Mouse (Mus musculus): ENCODE data around the gene Flnb. TPM values are rescaled to one million over a fixed set of nuclear protein-coding genes. Genes with fewer than 3 reads are reported as not detected.

The Flnb gene
- total RNA-seq, 2 experiments from 2014 or later: 9.2 to 11.6 TPM

- no peak for DNase-seq
These were observed 45.4 kb downstream of the Flnb start for GRCm38 (mm10) chr14:7863199-7863598.

- DNase-seq: no peak
These were observed 46.2 kb downstream of the Flnb start for GRCm38 (mm10) chr14:7863871-7864505.

GRCm38 (mm10) chr14:7864506-7864899 is 46.7 kb downstream of the Flnb start:
- no peak for DNase-seq

- DNase-seq: no peak
These were observed 49.5 kb downstream of the Flnb start for GRCm38 (mm10) chr14:7867224-7867623.

DNA sequence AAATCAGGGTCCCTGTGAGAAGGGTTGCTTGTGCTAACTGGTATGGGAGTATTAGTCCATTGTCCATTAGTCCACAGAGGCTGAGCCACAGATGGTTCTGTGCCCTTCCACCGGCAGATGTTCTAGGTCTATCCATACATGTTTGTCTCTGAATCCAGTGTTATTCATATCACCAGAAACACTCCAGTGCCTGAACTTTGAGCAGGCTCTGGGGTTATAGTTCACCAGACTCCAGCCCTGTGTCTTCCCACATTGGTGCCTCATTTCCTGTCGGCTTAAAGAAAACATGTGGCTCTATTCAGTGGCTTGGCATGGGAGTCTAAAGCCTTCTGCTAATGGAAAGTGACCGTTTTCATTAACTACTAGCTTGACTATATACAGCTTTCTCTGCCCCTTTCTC is 50.1 kb downstream of the Flnb start:
- DNase-seq: no peak

DNA sequence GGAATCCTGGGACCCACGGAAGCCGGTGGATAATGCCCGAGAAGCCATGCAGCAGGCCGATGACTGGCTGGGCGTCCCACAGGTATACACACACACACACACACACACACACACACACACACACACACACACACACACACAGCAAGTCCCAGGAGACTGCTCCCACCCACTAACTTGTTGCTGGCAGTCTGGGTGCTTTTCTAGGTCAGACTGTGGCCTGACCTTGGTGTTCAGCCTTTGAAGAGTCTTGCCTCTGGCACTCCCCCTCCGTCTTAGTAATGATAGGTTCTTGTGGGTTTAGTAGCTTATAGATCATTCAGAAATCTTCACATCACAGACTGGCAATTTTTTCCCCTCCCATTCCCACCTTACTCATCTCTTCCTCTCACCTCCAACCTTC is 52.0 kb downstream of the Flnb start:
- DNase-seq: no peak

- no peak for DNase-seq
These were observed 55.8 kb downstream of the Flnb start for GRCm38 (mm10) chr14:7873552-7873951.

DNA sequence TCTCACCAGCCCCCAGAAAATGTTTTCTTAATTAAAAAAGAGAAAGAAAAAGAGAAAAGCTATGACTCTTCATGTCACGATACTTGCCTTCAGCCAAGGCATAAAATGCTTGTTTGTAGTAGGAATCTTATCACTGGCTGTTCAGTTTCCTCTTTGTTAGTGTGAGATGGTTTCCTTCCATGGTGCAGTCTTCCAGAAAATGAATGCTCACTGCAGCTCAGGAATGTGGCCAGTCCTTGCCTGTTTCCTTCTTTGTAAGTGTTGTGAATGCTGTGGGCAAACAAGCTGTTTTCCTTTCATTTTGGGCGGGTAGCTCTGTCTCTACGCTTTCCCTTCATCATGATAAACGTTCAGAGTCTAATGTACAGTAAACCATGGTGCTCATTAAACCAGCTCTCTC is 56.7 kb downstream of the Flnb start:
- no peak for DNase-seq

GRCm38 (mm10) chr14:7877957-7878356 is 60.2 kb downstream of the Flnb start:
- DNase-seq: no peak

DNA sequence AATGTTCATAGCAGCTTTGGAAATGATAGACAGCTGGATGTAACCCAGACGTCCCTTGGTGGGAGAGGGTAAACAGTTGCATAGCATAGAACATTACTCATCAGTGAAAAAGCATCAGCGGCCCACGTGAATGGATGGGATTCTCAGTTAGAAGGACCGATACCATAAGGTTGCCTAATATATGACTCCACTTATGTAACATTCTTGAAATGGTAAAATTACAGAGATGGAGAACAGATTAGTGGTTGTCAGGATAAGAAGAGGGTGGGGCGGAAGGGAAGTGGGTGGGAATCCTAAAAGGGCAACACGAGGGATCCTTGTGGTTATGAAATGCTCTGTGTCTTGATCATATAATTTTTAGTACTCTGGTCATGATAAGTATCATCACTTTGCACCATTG is 62.6 kb downstream of the Flnb start:
- no peak for DNase-seq

GRCm38 (mm10) chr14:7881533-7881932 is 63.8 kb downstream of the Flnb start:
- DNase-seq: no peak

DNA sequence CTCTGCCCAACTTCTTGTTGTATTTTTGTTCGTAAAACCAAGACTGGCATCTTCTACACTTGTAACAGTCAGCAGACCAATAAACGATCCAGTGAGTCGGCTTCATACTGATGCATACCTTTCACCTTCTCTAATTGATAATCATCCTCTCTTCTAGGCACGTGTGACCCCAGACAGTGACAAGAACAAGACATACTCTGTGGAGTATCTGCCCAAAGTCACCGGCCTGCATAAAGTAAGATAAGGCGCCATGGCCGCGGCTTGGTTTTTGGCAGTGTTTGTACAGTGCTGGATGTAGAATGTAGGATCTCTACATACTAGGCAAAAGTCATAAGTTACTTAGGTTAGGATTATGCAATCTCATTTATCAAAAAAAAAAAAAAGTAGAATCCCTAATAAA is 64.3 kb downstream of the Flnb start:
- no peak for DNase-seq

GRCm38 (mm10) chr14:7884158-7884557 is 66.4 kb downstream of the Flnb start:
- DNase-seq: no peak

DNA sequence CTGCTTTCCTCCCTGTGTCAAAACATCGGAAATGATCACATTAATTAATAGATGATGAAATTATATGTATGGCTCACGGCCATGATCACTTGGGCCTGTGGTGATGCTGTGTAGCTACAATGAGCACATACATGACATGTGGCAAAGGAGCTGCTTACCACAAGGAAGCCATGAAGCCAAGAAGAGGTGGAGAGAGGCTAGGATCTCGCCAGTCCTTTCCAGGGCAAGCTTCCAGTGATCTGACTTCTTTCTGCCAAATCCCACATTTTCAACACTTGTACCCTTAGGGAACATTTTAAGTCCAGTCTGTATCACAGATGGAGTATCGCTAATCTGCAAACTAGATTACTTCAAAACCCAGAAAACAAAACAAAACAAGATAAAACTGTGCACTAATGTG is 67.1 kb downstream of the Flnb start:
- no peak for DNase-seq

DNA sequence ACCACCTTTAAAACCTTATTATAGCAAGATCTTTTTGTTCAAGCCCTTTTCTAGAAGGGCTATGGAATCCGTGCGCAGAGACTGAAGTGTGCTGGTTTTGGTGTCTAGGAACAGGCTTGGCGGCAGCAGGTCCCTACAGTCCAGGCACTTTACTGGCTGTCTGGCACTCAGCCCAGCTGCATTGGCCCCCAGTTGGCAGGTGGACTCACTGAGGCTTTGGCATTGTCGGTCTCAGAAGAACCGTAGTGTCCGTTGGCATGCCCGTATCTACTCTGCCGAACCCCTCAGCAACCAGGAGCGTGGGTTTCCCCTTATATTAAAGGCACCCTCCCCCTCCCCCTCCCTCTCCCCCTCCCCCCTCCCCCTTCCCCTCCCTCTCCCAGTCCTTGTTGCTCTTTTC is 67.8 kb downstream of the Flnb start:
- no peak for DNase-seq

DNA sequence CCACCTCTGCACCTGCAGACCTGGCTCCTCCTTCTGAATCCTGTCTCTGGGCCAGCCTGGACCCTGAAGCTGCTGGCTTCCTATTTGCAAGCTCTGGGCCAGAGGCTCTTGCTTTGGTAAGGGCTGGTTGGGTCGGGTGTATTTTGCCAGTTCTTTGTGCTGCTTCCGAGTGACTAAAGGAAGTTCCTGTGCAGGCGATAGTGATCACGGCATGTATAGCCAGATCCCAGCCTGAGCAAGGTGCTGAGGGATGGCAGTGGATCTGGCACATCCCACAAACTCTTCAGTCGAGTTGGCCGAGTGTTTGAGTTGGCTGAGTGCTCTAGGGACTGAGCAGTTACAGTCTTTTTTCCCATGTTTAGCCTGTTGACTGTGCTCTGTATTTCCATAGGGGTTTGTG is 68.3 kb downstream of the Flnb start:
- no peak for DNase-seq

DNA sequence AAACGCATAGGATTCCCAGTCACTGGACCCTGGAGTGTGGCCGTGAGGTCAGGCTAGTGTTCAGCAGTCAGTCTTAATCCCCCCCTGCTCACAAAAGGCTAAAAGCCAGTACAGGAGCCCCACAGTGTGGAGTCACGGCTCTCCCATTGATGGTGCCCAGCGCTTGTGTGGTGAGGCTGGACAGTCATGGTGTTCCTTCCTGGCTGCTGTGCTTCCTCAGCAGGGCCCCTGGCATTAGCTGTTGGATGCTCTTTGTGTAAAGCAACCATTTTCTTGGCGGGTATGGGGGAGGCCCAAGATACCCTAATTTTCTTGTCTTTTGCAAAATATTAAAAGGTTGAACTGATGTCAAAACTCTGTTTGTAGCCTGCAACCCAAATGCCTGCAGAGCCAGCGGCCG is 69.4 kb downstream of the Flnb start:
- DNase-seq: no peak

DNA sequence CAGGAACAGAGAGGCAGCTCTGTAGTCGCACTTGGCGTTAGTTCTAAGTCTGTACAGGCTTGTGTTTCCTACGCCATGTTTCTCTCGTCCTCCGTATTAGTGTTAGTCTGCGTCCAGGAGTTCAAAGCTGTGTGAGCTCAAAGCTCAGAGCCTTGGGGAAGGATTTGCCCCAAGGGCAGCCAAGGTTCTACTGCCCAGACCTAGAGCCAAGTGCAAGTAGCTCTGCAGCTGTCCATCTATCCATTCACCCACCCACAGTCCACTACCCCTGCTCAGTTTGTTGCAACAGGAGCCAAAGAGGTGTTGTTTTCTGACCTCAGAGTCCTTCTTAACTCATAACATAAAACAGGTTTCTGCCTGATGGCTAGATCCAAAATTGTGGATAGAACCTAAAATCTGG is 70.5 kb downstream of the Flnb start:
- DNase-seq: no peak

GRCm38 (mm10) chr14:7888811-7889651 is 71.3 kb downstream of the Flnb start:
- peak; percentile 47 for DNase-seq

DNA sequence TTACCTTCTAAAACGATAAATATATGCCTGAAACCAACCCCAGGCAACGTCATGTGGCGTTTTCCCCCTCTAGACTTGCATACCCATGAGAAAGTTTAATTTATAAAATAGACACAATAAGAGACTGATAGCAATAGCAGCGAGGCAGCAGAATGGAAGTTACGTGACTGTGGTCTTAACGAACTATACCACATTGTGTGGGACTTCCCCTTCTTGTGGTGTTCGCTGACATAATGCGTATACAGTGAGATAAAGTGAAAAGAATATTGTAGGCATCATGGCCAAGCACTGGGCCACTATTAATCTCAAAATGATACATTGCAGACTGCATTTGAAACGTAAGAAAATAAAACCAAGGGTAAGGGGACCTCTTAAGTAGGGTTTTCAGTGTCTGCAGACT is 72.1 kb downstream of the Flnb start:
- no peak for DNase-seq

GRCm38 (mm10) chr14:7891401-7891800 is 73.6 kb downstream of the Flnb start:
- DNase-seq: no peak

DNA sequence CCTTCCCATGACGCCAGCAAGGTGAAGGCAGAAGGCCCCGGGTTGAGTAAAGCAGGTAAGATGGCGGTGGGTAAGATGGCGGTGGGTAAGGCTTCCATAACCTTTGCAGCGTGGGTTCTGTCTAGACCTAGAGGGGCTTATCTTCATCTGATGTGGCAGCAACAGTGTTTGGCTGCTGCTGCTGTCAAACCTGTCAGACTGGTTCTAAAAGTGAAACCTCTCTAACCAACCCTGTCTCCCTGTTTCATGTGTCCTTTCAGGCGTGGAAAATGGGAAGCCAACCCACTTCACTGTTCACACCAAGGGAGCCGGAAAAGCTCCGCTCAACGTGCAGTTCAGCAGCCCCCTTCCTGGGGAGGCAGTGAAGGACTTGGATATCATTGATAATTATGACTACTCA is 78.4 kb downstream of the Flnb start:
- no peak for DNase-seq

GRCm38 (mm10) chr14:7896699-7897098 is 78.9 kb downstream of the Flnb start:
- no peak for DNase-seq

DNA sequence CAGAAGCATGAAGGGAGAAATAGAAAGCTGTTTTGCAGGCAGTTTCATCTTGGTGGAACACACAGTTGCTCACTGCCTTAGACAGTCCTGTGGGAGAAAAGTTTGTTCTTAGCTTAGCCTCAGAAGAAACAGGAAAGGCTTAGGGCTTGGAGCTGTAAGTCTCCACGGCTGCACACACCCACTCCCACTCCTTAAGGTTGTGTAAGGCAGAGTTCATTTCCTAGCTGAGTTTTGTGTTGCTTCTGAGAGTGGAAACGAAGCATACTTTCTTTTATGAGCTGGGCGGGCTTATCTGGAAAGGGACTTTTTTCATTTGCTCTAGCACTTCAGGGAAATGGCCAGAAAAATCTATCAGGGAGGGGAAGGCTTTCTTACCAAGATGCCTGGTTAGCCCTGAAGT is 82.2 kb downstream of the Flnb start:
- DNase-seq: no peak

Data from gastrocnemius, postnatal 25 days (tissue).